Mouse (Mus musculus): ENCODE measurements around the gene Tnfsf13.

The Tnfsf13 gene

DNA sequence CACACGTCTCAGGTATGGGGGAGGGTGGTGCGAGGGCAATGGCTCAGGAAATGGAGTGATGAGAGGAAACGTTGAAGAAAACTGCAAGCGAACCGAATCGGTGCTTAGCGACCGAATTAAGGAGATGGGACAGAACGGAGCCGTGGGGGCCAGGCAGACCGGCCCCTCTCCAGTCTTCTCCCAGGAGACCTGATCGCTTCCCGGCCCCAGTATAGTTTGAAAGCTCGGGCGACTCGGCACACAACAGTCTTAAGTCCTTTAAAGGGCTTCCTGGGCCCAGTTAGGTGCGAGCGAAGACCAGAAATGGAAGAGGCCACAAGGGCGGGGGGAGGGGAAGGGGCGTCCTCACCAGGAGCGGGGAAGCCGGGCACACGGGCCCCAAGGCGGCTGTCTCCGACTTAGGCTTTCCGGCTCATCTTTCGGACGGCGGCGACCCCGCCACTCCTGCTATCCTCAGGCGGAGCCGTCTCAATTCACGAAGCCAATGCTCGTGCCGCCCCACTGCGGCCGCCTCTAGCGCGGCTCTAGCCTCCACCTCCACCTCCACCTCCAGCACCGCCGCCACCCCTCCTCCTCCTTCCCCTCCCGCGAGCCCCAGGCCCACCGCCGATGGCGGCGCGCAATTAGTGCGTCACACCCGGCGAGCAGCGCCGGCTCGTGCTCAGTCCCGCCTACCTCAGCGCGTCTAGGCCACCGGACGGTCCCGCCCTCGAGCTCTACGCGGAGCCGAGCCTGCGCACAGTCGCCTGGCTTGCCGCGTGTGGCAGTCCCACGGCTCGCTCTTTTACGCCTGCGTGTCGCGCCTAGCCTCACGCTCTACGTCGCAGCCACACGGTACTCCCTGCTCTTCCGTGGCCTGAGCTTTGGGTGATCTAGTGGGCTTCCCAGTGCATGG, 4.0 kb downstream of the Tnfsf13 start, which contains the start of gene Senp3:
Senp3 (minus strand) TSS at position 771 of the 895 bp plus-strand sequence.
- ATAC-seq (ENCODE audit: low TSS enrichment): peak; percentile 93

DNA sequence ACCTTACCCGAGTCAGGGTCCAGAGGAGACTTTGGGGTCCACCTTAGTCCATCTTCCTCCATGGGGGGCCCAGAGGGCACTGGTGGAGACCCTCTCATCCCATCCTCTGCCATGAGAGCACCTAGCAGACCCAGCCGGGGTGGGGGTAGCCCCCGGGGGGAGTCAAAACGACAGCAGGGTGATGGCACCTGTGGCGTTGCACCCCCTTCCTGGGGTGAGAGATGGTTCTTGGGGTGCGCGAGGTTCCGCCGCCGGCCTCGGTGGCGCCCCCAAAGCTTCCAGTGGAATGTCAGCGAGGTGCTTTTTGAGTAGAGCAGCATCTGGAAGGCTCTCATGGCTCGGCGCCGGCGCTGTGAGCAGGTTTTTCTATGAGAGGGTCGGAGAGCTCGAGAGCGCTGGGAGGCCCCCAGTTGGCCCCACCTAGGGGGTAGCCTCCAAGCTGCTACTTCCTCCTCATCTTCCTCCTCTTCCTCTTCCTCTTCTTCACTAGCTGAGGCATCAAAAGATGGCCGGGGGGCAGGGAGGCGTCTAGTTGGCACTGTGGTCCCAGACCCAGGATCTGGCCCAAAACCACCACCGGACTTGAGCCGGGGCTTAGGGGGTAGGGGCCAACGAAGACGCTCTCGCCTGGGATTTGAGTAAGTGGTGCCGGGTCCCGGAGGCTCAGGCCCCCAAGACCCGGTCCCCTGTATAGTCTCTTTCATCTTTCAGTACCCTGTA, 5.3 kb downstream of the Tnfsf13 start:
- no peak for ATAC-seq (ENCODE audit: low TSS enrichment)

DNA sequence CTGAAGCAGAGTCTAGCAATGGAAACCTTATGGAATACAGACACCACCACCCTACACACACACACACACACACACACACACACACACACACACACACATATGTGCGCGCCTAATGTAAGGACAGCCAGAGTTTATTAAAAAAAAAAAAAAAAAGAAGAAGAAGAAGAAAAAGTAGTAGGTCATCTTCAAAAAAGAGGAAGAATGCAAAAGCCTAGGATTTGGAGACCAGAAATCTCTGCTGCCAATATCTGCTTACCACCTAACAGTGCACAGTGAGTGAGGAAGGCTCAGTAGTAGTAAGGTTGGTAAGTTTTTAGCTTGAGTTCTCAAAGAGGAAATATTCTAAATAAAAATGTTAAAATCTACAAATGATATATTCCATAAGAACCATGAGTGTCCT, 6.4 kb downstream of the Tnfsf13 start:
- no peak for ATAC-seq (ENCODE audit: low TSS enrichment)

DNA sequence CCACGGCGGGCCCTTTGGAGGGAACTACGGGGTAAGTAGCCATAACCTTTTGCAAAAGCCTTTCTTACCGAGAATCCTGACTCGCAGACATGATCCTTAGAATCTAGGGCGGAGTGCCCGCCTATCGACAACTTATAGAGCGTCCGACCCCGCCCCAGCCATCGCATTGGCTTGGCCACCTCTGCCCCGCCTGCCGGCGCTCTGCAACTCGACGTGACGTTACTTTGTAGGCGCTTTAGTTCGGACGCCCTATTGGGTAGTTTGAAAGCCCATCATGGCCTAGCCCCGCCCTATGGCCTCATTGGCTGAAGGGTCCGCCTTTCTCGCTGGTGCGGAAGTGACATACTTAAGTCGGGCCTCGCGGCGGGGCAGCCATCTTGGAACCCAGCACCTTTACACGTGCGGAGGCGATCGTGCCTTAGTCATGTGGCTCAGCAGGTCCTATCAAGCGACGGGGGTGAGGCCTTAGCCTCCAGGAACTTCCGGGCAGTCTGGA, 13.3 kb downstream of the Tnfsf13 start, which contains the start of gene Eif4a1:
Eif4a1 (minus strand) TSS at position 213 of the 496 bp plus-strand sequence.
- peak; percentile 93 for ATAC-seq (ENCODE audit: low TSS enrichment)

DNA sequence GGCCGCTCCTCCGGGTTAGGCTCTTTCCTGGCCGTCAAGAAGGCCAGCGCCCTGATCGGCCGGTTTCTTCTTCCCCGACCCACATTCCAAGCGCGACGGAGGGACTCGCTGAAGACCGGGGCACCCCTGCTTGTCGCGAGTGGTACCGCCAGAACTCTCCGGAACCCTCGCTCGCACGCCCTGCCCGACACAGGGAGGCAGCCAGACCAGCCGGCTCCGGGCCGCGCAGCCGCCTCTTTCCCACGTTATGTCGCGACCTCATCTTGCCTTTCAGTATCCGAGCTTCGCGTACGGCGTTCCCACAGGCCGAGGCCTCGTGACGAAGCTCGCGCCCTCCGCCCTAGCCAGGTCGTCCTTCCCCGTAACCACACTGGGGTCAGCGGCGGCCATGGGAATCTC, 13.9 kb downstream of the Tnfsf13 start:
- ATAC-seq (ENCODE audit: low TSS enrichment): peak; percentile 3; the same call in 1 of the 2 replicates

DNA sequence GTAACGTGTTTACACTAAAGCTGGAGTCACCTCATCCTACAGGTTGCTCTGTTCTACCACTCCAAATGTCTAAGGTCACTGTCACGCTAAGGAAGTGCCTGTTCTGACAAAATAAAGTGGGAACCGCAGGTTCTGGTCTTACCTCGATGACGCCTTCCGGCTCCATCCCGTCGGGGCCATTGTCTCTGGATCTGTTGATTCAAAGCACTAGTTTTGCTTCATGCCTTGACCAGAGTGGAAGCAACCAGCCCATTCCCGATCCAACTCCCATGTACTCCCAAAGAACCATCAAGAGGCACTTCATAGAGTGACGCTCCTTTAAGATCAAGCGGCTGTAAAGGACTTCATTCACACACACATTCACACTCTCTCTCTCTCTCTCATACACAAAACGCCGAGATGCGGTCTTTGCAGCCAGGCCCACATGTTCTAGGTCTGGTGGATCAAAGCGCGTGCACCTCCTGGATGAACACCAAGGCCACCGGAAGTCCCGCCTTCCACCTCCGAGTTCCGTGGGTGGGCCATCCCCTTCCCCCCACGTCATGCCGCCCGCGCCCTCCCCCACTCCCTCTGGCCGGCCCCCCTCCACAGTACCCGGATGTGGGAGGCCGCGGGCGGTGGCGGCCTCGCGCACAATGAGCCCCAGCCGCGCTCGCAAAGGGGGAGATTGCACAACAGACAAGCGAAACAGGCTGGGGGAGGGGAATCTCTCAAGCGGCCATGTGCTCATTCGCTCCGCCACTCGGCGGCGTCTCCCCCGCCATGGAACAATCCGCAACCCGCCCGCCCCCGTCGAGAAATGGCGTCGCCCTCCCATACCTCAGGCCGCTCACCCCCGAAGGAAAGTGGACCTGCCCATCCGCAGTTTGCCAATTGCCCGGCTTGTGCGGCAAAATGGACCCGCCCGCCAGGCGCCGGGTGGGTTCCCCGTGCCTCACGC, 14.5 kb downstream of the Tnfsf13 start:
- peak; percentile 42 for ATAC-seq (ENCODE audit: low TSS enrichment)

DNA sequence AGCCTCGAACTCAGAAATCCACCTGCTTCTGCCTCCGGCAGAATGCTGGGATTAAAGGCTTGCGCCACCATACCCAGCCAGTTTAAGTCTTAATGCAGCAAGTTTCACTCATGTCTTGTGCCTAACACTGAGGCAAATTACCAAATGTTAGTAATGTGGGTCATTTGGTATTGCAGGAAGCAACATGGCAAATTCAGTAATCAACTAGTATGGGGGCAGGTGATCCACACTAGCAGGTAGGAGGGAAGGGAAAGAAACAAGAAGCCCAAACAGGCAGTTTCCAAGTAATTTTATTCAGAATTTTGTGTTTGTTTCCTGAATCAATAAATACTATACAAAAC, 18.9 kb downstream of the Tnfsf13 start:
- ATAC-seq (ENCODE audit: low TSS enrichment): no peak

DNA sequence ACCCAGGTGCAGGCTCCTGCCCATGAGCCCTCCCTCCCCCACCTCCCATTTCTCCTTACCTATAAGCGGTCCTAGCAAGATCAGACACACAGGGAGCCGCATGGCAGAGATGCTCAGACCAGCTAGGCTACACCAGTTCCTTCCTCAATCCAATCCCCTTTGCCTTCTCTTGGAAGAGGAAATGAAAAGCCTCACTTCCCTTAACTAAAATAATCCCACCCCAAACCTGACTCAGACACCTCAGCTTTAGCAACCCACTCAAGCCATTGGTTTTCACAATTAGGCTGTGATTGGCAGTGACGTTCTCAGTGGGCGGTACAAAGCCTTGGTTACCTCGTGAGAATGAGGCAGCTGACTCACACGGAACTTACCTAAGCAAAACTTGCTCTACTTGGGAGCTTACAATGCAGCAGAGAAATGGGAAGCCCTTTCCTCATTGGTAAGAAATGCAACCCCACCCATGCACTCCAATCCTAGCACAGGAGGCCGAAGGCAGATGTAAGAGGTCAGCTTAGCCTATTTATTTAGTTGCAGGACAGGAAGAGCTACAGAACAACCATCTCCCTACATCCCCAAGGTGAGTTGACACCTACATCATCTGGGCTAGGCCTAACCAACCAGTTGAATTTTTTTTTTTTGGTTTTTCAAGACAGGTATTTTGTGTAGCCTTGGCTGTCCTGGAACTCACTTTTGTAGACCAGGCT, 19.5 kb downstream of the Tnfsf13 start, which contains the start of gene Cd68:
Cd68 (minus strand) TSS at position 193 of the 704 bp plus-strand sequence.
- ATAC-seq (ENCODE audit: low TSS enrichment): peak; percentile 20; the same call in 1 of the 2 replicates

DNA sequence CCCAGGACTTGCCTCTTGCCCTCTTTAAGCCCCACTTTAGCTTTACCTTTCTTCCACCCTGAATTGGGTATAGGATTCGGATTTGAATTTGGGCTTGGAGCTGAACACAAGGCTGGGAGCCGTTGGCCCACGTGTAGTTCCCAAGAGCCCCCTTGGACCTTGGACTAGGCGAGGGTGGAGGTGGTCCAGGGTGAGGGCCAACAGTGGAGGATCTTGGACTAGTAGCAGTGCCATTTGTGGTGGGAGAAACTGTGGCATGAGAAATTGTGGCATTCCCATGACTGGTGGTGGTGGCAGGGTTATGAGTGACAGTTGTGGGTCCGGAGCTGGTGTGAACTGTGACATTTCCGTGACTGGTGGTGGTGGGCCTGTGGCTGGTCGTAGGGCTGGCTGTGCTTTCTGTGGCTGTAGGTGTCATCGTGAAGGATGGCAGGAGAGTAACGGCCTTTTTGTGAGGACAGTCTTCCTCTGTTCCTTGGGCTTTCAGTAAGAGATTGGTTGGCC, 20.1 kb downstream of the Tnfsf13 start:
- no peak for ATAC-seq (ENCODE audit: low TSS enrichment)

DNA sequence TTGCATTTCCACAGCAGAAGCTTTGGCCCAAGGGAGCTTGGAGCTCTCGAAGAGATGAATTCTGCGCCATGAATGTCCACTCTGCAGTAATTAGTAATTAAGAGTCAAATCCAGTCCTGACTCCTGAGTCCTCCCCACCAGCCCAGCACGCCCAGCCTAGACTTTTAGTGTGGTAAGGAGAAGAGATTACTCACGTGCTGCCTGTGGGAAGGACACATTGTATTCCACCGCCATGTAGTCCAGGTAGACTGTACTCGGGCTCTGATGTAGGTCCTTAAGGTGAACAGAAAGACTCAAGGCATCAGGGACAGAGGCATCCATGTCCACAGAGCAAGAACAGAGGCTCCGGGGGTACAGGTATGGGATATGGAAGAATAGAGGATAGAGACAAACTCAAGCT, 20.7 kb downstream of the Tnfsf13 start:
- ATAC-seq (ENCODE audit: low TSS enrichment): no peak

DNA sequence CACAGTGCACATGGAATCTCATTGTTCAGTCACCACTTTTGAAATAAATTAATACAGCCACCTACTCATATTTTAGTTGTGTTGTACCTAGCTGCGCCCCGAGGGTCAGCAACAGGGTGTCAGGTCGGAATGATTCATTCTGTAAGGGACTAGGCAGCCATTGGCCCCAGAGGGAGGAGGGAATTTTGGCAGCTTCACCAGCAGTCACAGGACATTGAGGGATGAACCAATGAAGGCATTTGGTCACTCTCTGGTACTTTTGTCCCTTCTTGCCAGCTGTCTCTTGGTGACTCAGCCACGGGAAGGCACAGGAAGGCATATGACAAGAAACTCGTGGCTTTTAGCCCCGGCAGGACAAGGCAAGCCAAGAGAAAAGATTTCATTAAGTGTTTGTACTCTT, 21.8 kb downstream of the Tnfsf13 start:
- no peak for ATAC-seq (ENCODE audit: low TSS enrichment)

DNA sequence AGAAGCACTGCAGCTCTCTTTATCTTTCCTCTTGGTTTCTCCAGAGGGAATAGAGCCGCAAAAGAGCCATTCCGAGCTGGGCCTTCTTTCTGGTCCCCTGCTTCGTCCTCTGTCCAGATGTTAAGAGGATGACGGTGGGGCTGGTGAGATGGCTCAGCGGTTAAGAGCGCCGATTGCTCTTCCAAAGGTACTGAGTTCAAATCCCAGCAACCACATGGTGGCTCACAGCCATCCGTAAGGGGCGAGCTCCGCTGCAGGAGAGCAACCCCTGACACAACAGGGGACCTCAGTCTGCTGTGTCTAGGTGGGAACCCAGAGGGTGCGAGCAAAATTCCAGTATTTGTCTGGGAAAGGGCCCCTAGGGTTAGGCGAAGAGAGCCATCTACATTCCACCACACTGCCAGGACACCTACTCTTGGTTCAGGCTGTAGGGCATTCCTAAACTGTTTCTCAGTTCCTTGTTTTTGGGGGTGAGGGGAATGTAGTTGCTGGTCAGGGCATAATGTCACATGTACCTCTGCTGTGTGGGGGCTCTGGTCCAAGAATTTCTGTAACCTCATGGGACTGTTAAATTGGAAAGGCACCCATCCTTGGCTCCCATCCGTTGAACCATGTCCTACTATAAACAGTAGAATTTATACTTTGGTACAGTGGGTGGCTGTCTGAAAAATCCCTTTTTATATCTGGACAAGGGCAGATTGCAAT, 22.5 kb downstream of the Tnfsf13 start:
- no peak for ATAC-seq (ENCODE audit: low TSS enrichment)

DNA sequence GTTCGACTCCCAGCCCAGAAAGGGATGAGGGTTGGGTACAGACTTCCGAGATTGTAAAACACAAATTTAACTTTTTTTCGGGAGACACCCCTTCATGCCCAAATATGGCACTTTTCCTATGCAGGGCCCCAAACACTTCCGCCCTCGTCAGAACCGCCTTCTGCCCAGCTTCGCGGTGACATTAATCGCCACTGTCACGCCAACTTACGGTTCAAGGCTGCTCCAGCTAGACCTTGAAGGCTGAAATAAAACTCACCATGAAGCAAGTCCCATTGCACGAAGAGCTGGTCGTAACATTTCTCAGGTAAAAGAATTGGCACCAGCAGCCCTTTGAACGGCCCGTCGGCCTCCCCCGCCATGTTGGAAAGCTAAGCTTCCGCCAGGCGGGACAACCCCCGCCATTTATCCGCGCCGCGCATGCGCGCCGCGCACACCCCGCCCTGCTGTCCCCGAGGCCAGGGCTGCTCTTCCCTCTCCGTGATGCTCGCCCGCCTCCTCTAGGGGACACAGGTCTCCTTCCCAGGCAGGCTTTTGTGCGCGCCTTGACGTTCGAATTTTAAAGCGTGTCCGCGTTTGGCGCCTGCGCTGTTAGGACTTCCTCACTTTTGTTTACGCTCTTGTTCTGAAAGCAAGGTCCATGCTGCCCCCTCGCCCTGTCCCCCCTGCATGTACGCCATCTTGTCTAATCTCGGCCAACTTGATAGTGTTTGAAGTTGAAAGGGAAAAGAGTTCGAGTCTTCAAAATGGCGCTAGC, 23.2 kb downstream of the Tnfsf13 start, which contains the start of gene Mpdu1:
Mpdu1 (minus strand) TSS at position 430 of the 754 bp plus-strand sequence.
- ATAC-seq (ENCODE audit: low TSS enrichment): peak; percentile 92

DNA sequence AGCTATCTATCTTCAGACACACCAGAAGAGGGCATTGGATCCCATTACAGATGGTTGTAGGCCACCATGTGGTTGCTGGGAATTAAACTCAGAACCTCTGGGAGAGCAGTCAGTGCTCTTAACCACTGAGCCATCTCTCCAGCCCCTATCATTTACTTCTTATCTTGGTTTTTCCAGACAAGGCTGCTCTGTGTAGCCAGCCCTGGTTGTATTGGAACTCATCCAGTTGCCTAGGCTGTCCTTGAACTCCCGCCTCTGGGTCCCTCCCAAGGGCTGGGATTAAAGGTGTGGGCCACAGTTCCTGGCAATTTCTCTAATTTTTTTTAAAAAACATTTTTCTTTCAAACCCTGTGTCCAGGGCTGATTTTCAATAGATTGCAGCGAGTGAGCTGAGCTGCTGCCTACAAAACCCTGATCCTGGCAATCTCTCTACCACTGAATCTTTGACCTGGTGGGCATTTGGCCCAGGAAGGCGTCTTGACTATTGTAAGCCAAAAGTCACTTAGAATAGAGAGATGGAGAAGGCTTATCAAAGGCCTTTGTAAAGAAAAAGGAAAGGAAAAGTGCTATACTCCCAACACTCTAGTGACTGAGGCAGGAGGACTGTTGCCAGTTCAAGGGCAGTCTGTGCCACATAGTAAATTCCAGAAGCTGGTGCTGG, 24.2 kb downstream of the Tnfsf13 start:
- ATAC-seq (ENCODE audit: low TSS enrichment): no peak

DNA sequence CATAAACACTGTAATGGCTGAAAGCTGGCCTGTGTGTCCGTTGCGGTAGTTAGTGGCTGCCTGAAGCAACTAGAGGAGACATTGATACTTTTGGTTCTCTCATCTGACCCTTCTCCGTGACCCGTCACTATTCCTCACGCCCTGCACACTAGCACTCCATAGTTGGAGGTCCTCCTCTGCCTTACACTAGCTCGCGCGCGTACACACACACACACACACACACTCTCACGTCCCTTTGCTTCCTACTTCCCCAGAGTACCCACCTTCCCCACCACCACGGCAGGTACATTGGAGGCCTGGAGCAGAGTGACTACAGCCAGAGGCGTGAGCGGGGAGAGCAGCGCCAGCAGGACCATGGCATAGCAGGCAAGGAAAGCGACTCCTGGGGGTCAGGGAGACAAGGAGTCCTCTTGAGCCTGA, 28.1 kb downstream of the Tnfsf13 start:
- no peak for ATAC-seq (ENCODE audit: low TSS enrichment)

DNA sequence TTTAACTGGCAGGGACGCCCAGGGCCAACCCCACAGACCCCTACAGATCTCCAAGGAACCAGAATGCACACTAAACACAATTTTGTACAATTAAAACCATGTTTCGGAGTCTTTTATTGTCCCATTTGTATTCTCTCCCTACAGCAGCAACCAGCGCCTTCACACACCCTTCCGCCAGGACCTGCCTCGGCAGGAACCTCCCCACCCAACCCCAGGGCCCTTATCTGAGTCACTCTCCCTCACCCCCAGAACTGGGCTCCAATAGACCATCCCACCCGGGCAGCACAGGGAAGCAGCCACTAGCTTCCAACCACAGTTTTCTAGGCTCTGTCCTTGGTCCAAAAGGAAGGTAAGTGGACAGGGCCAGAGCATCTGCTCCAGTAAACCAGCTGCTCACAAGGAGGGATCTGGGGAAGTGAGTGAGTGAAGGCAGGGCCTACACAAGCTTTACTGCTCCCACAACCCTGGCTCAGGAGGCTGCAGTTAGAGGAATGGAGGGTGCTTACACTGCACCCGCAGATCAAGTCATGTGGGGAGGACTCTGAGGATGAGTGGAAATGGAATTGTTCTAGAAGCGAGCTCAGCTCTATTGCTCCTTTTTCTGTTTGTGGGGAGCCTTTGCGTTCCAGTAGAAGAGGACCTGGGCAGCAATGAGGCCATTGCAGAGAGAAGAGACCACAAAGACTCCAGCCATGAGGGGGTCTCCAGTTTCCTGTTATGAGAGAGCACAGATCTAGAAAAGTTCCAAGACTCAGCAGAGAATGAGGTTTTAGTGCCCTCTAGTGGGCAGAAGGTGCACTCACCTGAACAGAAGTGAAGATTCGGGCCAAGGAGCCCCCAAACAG, 28.7 kb downstream of the Tnfsf13 start:
- peak; percentile 38; the same call in 1 of the 2 replicates for ATAC-seq (ENCODE audit: low TSS enrichment)

DNA sequence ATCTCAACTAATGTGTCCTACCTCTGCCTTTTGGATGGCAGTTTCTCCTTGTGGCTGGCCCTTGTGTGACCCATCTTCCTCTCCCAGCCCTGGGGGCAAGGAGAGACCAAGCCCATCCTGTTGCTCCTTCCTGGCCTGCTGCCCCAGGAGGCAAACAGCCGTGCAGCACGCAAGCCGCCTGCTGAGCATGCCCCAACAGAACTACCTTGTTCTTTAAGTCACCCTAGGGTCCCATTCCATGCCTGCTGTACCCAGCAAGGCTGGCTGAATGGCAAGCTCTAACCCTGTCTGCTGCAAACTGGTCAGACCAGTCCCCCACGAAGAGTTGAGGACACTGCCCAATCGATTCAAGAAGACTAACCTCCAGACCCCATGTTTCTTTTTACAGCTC, 29.5 kb downstream of the Tnfsf13 start:
- no peak for ATAC-seq (ENCODE audit: low TSS enrichment)
